Comparison of ENCODE assay signal across 26 mouse cellular contexts in the genomic region with DNA sequence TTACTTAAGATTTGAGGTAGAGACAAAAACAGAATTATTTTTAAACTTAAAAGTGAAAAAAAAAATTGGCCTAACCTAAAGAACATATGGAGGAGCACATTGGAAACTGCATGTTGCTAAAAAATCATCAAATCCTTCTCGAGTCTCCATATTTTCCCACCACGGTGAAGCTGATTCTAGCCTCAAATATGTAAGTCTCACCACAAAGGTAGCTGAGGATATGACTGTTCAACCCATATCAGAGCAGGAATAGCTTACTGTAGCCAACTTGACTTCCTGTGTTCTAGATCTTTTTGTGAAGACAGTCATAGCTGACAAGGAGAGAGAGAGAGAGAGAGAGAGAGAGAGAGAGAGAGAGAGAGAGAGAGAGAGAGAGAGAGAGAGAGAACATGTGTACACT.
A peak's percentile ranks its signal among the peaks of the same experiment; 100 is the strongest.
DNase-seq lines count a peak whose midpoint lies in the region; ATAC-seq lines count a peak whose summit lies in the region.
"Had no signal": no experiment of that assay in that cellular context is flagged by ENCODE, and none has a peak within 500 bp of the region (broad histone marks: within the 10 kb centered on the region; RNA-seq: fewer than 3 reads in every experiment).

No protein-coding gene starts in this region.

- H3K36me3 ChIP-seq in forebrain, embryonic 14.5 days (ENCODE audit: control insufficient read depth, insufficient read depth, low read length): no peaks in the 10 kb centered on the region
- H3K36me3 ChIP-seq in forebrain, embryonic 10.5 days (replicated peaks): no peaks in the 10 kb centered on the region
- no peaks in the 10 kb centered on the region for H3K36me3 ChIP-seq in midbrain, embryonic 11.5 days (ENCODE audit: control insufficient read depth, insufficient read depth, low read length)
- H3K36me3 ChIP-seq in midbrain, embryonic 15.5 days (replicated peaks): no peaks in the 10 kb centered on the region
- H3K36me3 ChIP-seq: forebrain, embryonic 15.5 days; heart, embryonic 13.5 days; hindbrain, embryonic 15.5 days; limb, embryonic 12.5 days; liver, embryonic 12.5 days; midbrain, embryonic 10.5 days; neural tube, embryonic 12.5 days had no signal

- H3K27me3 ChIP-seq in forebrain, embryonic 14.5 days (replicated peaks; ENCODE audit: control insufficient read depth, insufficient read depth, low read length): no peaks in the 10 kb centered on the region
- H3K27me3 ChIP-seq in forebrain, embryonic 10.5 days (ENCODE audit: poor library complexity, severe bottlenecking): no peaks in the 10 kb centered on the region
- no peaks in the 10 kb centered on the region for H3K27me3 ChIP-seq in midbrain, embryonic 11.5 days (ENCODE audit: control insufficient read depth, insufficient read depth, low read length)
- H3K27me3 ChIP-seq in midbrain, embryonic 15.5 days (replicated peaks): no peaks in the 10 kb centered on the region
- H3K27me3 ChIP-seq: forebrain, embryonic 15.5 days; heart, embryonic 13.5 days; hindbrain, embryonic 15.5 days; limb, embryonic 12.5 days; liver, embryonic 12.5 days; neural tube, embryonic 12.5 days had no signal

- H3K4me2 ChIP-seq in forebrain, embryonic 14.5 days (ENCODE audit: low read length): no peak overlapping the region
- no peak overlapping the region for H3K4me2 ChIP-seq in midbrain, embryonic 11.5 days
- H3K4me2 ChIP-seq in midbrain, embryonic 15.5 days: no peak overlapping the region
- H3K4me2 ChIP-seq: forebrain, embryonic 15.5 days; heart, embryonic 13.5 days; hindbrain, embryonic 15.5 days; limb, embryonic 12.5 days; liver, embryonic 12.5 days; neural tube, embryonic 12.5 days had no signal

- H3K27ac ChIP-seq in forebrain, embryonic 14.5 days (ENCODE audit: low read depth, low read length): no peak overlapping the region
- H3K27ac ChIP-seq in forebrain, embryonic 10.5 days: no peak overlapping the region
- H3K27ac ChIP-seq in midbrain, embryonic 11.5 days (ENCODE audit: low read depth, low read length): no peak overlapping the region
- H3K27ac ChIP-seq in midbrain, embryonic 15.5 days: no peak overlapping the region
- H3K27ac ChIP-seq: forebrain, embryonic 15.5 days; heart, embryonic 13.5 days; hindbrain, embryonic 15.5 days; kidney, postnatal 0 days; limb, embryonic 12.5 days; liver, embryonic 12.5 days; midbrain, embryonic 10.5 days; neural tube, embryonic 12.5 days had no signal

- no peak for ATAC-seq in forebrain, embryonic 14.5 days
- no peak for ATAC-seq in midbrain, embryonic 11.5 days (ENCODE audit: low FRiP score)
- no peak for ATAC-seq in midbrain, embryonic 15.5 days (replicated peaks)
- ATAC-seq: forebrain, embryonic 15.5 days; intestine, postnatal 0 days; liver, embryonic 12.5 days had no signal

- no peak overlapping the region for H3K9ac ChIP-seq in forebrain, embryonic 14.5 days (ENCODE audit: low read length)
- no peak overlapping the region for H3K9ac ChIP-seq in midbrain, embryonic 11.5 days (ENCODE audit: low read length)
- no peak overlapping the region for H3K9ac ChIP-seq in midbrain, embryonic 15.5 days
- H3K9ac ChIP-seq: forebrain, embryonic 15.5 days; heart, embryonic 13.5 days; hindbrain, embryonic 15.5 days; limb, embryonic 12.5 days; liver, embryonic 12.5 days; neural tube, embryonic 12.5 days had no signal

- peak; percentile 19 for DNase-seq in forebrain, embryonic 14.5 days (ENCODE audit: low spot score)
- no peak for DNase-seq in forebrain, embryonic 10.5 days (ENCODE audit: extremely low spot score, low spot score)
- DNase-seq in midbrain, embryonic 11.5 days (ENCODE audit: low spot score, missing footprints): peak; percentile 33
- DNase-seq in brain, adult 2 months (ENCODE audit: low read depth, low spot score): peak; percentile 75
- DNase-seq in naive thymus-derived CD4-positive, alpha-beta T cell, adult 2 months (ENCODE audit: low read depth): peak; percentile 47
- DNase-seq in spleen, adult 18-20 months: no peak
- no peak for DNase-seq in MN1 (ENCODE audit: low spot score)
- DNase-seq: adrenal gland, postnatal 10 days; cerebellum, adult 11-12 months; cerebellum, postnatal 14 days; heart, adult 11 months; heart, postnatal 36 days; layer of hippocampus, postnatal 36 days; lung, adult 2 months; lung, postnatal 4 days; thymus, postnatal 4 days had no signal

- 74% methylated on average over 2 of the region's 2 CpGs for WGBS in forebrain, embryonic 14.5 days
- 88% methylated on average over 2 of the region's 2 CpGs for WGBS in forebrain, embryonic 10.5 days
- WGBS in midbrain, embryonic 11.5 days: 91% methylated on average over 2 of the region's 2 CpGs
- WGBS in midbrain, embryonic 15.5 days: 90% methylated on average over 2 of the region's 2 CpGs

- no peaks in the 10 kb centered on the region for H3K9me3 ChIP-seq in forebrain, embryonic 14.5 days (replicated peaks; ENCODE audit: control insufficient read depth, low read length)
- H3K9me3 ChIP-seq in forebrain, embryonic 10.5 days: no peaks in the 10 kb centered on the region
- no peaks in the 10 kb centered on the region for H3K9me3 ChIP-seq in midbrain, embryonic 11.5 days (ENCODE audit: control insufficient read depth, low read length)
- H3K9me3 ChIP-seq in midbrain, embryonic 15.5 days: no peaks in the 10 kb centered on the region
- H3K9me3 ChIP-seq: forebrain, embryonic 15.5 days; heart, embryonic 13.5 days; hindbrain, embryonic 15.5 days; limb, embryonic 12.5 days; liver, embryonic 12.5 days; midbrain, embryonic 10.5 days; neural tube, embryonic 12.5 days had no signal

- H3K4me3 ChIP-seq in forebrain, embryonic 14.5 days (ENCODE audit: low read depth, low read length): no peak overlapping the region
- no peak overlapping the region for H3K4me3 ChIP-seq in forebrain, embryonic 10.5 days
- no peak overlapping the region for H3K4me3 ChIP-seq in midbrain, embryonic 11.5 days (ENCODE audit: low read depth, low read length)
- no peak overlapping the region for H3K4me3 ChIP-seq in midbrain, embryonic 15.5 days
- H3K4me3 ChIP-seq: forebrain, embryonic 15.5 days; heart, embryonic 13.5 days; hindbrain, embryonic 15.5 days; limb, embryonic 12.5 days; liver, embryonic 12.5 days; midbrain, embryonic 10.5 days; neural tube, embryonic 12.5 days had no signal

- H3K4me1 ChIP-seq in forebrain, embryonic 14.5 days (ENCODE audit: control insufficient read depth, insufficient read depth, low read length): no peaks in the 10 kb centered on the region
- peaks cover 15% of the 10 kb centered on the region for H3K4me1 ChIP-seq in forebrain, embryonic 10.5 days
- no peaks in the 10 kb centered on the region for H3K4me1 ChIP-seq in midbrain, embryonic 11.5 days (ENCODE audit: control insufficient read depth, insufficient read depth, low read length)
- no peaks in the 10 kb centered on the region for H3K4me1 ChIP-seq in midbrain, embryonic 15.5 days
- H3K4me1 ChIP-seq: forebrain, embryonic 15.5 days; heart, embryonic 13.5 days; hindbrain, embryonic 15.5 days; limb, embryonic 12.5 days; liver, embryonic 12.5 days; neural tube, embryonic 12.5 days had no signal

Comparison
In these comparisons a context has a peak if more than half of its experiments do, and no peak if none do; other contexts are left out.
1. DNase-seq: peak in forebrain, embryonic 14.5 days (single experiment), midbrain, embryonic 11.5 days (single experiment), brain, adult 2 months (single experiment) and naive thymus-derived CD4-positive, alpha-beta T cell, adult 2 months (single experiment); none in forebrain, embryonic 10.5 days (single experiment), spleen, adult 18-20 months (0 of 2) and MN1 (single experiment).